Mouse (Mus musculus) heart, embryonic 11.5 days (tissue): ENCODE data around the gene Wnt7b. TPM values are rescaled to one million over a fixed set of nuclear protein-coding genes. Genes with fewer than 3 reads are reported as not detected.

Experiments
- ATAC-seq: fragments of 200-750 bp; cut with Nextera tagmentation; replicated peaks from 2 replicates; pipeline ENCODE4 v1.8.0; 2017; ENCODE audit warnings: moderate library complexity; ENCODE audit not compliant: insufficient number of reproducible peaks, low FRiP score, low TSS enrichment
- H3K27ac ChIP-seq: fragments of 300-500 bp; sonication (generic); 2 replicates; pipeline ENCODE4 v1.5.1; 2014; ENCODE audit warnings: mild to moderate bottlenecking, low read depth, low read length
- H3K27me3 ChIP-seq: fragments of 300-500 bp; sonication (generic); 2 replicates; pipeline ENCODE4 v1.6.1; 2014; ENCODE audit warnings: mild to moderate bottlenecking, low read length, mixed read lengths; ENCODE audit not compliant: control insufficient read depth, insufficient read depth
- H3K36me3 ChIP-seq: fragments of 300-500 bp; sonication (generic); 2 replicates; pipeline ENCODE4 v1.6.1; 2014; ENCODE audit warnings: mild to moderate bottlenecking, low read length, moderate library complexity, mixed read lengths; ENCODE audit not compliant: control insufficient read depth, insufficient read depth
- H3K4me1 ChIP-seq: fragments of 300-500 bp; sonication (generic); 2 replicates; pipeline ENCODE4 v1.6.1; 2014; ENCODE audit warnings: low read length; ENCODE audit not compliant: control insufficient read depth, insufficient read depth
- H3K4me2 ChIP-seq: fragments of 300-500 bp; sonication (generic); 2 replicates; pipeline ENCODE4 v1.6.1; 2014; ENCODE audit warnings: mild to moderate bottlenecking, moderate library complexity
- H3K4me3 ChIP-seq: fragments of 300-500 bp; sonication (generic); 2 replicates; pipeline ENCODE4 v1.5.1; 2014; ENCODE audit warnings: low read depth, low read length
- H3K9ac ChIP-seq: fragments of 300-500 bp; sonication (generic); 2 replicates; pipeline ENCODE4 v1.6.1; 2014; ENCODE audit warnings: mild to moderate bottlenecking, low read depth, low read length, moderate library complexity
- H3K9me3 ChIP-seq: fragments of 300-500 bp; sonication (generic); replicated peaks from 2 replicates; pipeline ENCODE4 v1.6.1; 2016; ENCODE audit warnings: low read length; ENCODE audit not compliant: control insufficient read depth
- WGBS: fragments of 180-500 bp; shearing (Covaris S2); extraction: QIAGEN DNeasy Blood & Tissue Kit; methylation state at CpG from one replicate; pipeline ENCODE4 v1.1.7; 2014; ENCODE audit not compliant: insufficient replicate concordance; 5-methylcytosine and 5-hydroxymethylcytosine counted together
- polyA plus RNA-seq: library from polyadenylated mRNA; unstranded; fragments of >200 nt; fragmentation: Nextera tagmentation; extraction: Ambion mirVana; gene quantifications from 2 replicates; pipeline ENCODE4 v1.2.1, GENCODE M21; 2014

The Wnt7b gene
- polyA plus RNA-seq, 1 experiment from 2014 or later, result 1.5 TPM

DNA sequence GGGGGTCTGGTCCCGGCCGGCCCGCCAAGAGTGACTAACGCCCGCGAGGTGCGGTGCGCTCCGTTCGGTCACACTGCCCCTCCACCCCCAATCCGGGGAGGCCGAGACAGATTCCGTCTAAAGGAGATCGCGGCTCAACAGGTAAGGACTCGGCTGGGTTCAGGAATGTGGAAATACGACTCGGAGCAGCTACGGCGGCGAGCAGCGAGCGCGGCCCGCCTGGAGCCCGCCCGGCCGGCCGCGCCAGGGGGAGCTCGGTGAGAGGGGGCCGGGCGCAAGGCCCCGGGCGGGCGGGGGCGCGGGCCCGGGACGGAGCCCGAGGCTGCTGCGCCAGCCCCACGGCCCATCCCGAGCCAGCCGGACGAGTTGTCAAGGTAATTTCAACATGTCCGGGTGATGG is 1.8 kb downstream of the Wnt7b start:
- no peak for ATAC-seq
- peaks cover 21% of the 10 kb centered on the region for H3K4me1 ChIP-seq
- H3K4me2 ChIP-seq, result peak overlapping the region; percentile 75
- WGBS, result 1% methylated on average over 34 of the region's 47 CpGs
- no peak overlapping the region for H3K9ac ChIP-seq
- H3K36me3 ChIP-seq, result no peaks in the 10 kb centered on the region
- peaks cover 87% of the 10 kb centered on the region for H3K27me3 ChIP-seq
- no peak overlapping the region for H3K27ac ChIP-seq
- H3K4me3 ChIP-seq, result peak overlapping the region; percentile 51
- no peaks in the 10 kb centered on the region for H3K9me3 ChIP-seq

DNA sequence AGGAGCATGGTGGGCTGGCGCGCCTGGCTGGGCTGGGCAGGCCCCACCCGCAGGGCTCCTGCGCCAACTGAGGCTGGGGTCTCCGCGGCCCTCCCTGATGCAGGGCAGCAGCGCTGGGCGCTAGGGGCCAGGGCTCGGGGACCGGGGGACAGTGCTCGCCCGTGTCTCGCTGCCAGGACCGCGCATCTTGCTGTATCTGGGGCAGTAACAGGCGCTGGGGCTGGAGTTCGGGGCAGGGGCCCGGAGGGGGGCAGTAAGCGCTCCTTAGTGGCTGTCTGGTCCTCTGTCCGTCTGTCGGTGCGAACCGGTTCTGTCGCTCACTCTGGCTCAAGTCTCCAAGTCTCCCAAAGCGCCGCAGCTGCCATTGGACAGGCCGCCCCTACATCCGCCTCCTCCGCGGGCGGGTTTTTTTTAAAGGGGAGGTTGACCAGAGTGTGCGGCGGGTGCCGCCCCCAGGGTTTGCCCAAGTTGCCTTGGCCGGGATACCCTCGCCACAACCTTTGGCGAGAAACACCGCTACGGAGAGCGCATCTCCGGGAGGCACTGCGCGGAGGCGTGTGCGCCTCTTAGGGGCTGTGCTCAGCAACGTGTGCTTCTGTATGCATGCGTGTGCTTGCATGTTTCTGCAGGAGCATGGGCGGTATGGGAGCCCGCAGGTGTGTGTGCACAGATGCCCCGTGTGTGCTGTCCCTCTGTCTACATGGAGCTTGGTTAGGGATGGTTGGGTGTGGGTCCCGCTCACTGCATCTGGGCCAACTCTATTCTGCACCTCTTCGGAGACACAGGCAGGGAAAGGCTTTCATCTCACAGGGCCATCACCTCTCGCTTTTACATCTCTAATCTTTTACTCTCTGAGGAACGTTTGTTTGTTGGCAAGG is 4.5 kb downstream of the Wnt7b start:
- 2% methylated on average over 53 of the region's 54 CpGs for WGBS
- H3K9ac ChIP-seq, result no peak overlapping the region
- peak overlapping the region; percentile 59 for H3K4me2 ChIP-seq
- no peak overlapping the region for H3K27ac ChIP-seq
- ATAC-seq, result no peak
- peaks cover 21% of the 10 kb centered on the region for H3K4me1 ChIP-seq
- H3K4me3 ChIP-seq, result peak overlapping the region; percentile 29
- H3K27me3 ChIP-seq, result peaks cover 100% of the 10 kb centered on the region
- no peaks in the 10 kb centered on the region for H3K9me3 ChIP-seq
- no peaks in the 10 kb centered on the region for H3K36me3 ChIP-seq

DNA sequence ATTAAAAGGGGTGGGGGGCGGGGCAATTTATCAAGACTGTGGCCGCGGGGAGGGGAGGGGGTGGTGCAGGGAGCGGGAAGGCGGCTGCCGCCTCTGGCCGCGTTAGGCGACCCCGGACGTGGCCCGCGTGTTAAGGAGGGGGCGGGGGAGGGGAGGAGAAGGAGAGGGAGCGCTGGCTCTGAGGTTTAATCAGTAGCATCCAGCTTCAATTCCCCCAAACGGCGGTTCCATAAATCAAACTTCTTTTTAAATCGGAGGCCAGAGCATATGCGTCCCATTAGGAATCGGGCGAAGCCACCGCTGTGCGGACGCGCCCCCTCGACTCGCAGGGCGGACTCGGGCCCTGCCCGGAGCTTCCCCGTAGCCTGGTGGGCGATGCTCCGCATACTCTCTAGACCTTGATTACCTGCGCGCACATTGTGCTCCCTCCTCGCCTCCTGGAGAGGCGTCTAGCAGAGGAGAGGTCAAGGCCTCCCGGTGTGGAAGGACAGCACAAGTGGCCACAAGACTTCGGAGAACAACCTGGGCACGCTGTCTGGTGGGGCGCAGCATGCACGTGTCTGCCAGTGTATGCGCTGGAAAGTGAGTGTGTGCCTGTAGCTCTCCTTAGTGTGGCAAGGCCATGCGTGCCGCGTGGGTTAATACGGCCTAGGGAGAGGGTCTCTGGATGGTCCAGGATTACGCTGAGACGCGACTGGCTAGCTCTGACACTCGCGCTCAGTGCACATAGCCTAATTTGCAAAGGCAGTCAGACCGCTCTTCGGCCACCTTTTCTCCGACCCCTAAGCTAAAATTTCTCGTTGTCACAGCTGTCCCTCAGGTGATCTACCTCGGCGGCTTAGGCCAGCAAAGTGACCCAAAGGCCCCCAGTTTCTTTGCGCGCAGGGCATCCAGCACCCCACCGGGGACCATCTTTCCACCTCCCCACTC is 5.5 kb downstream of the Wnt7b start:
- H3K4me3 ChIP-seq, result peak overlapping the region; percentile 29
- H3K36me3 ChIP-seq, result no peaks in the 10 kb centered on the region
- H3K27me3 ChIP-seq, result peaks cover 91% of the 10 kb centered on the region
- H3K9ac ChIP-seq, result no peak overlapping the region
- 2% methylated on average over 61 of the region's 61 CpGs for WGBS
- no peaks in the 10 kb centered on the region for H3K9me3 ChIP-seq
- H3K27ac ChIP-seq, result no peak overlapping the region
- peaks cover 18% of the 10 kb centered on the region for H3K4me1 ChIP-seq
- peak overlapping the region; percentile 59 for H3K4me2 ChIP-seq
- no peak for ATAC-seq

DNA sequence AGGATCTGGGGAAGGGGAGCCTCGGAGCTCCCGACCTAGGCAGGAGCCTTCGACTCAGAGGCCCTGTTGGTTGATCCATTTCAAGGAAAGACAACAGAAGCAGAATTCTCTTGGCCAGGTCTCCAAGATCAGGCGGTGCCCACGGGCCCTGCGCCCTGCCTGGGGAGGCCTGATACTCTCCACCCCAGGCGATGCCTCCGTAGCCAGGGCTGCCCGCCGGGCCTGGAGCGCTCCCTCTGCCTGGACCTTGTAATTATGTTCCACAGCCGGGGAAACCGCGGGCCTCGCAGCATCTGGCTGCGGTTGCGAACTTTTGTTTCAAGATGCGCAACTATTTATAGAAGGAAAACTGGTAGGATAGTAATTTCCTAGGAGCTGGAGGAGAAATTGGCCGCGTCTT is 6.2 kb downstream of the Wnt7b start:
- Histone ChIP-seq H3K4me1 (peaks cover 14% of the 10 kb centered on the region), H3K4me3 (peak overlapping the region; percentile 29; the same call in 1 of the 2 replicates), H3K4me2 (peak overlapping the region; percentile 59), H3K27me3 (peaks cover 84% of the 10 kb centered on the region), H3K9me3 (no peaks in the 10 kb centered on the region), H3K27ac (no peak overlapping the region), H3K36me3 (no peaks in the 10 kb centered on the region), H3K9ac (no peak overlapping the region)
- WGBS, result 2% methylated on average over 20 of the region's 20 CpGs
- no peak for ATAC-seq

DNA sequence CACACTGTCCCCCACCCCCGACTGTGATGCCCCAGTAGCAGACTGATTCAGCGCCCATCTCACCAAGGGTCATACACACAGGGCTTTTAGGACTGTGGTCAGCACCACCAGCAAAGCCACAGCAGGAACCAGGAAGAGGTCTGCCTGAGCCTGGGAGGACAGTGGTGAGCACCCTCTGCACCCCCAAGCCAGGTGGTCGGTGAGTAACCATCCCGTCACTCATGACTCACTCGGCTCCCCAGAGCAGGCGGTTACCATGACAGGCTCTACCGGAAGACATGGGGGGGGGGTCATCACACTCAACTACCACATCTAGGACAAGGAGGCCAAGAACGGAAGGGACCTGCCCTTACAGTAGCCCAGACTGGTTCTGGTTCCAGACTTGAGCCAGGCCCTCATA is 7.7 kb downstream of the Wnt7b start:
- Histone ChIP-seq H3K9ac (no peak overlapping the region), H3K27me3 (peaks cover 71% of the 10 kb centered on the region), H3K9me3 (no peaks in the 10 kb centered on the region), H3K36me3 (no peaks in the 10 kb centered on the region), H3K4me2 (no peak overlapping the region), H3K4me1 (peaks cover 10% of the 10 kb centered on the region), H3K4me3 (no peak overlapping the region), H3K27ac (no peak overlapping the region)
- ATAC-seq, result no peak
- 76% methylated on average over 8 of the region's 8 CpGs for WGBS

DNA sequence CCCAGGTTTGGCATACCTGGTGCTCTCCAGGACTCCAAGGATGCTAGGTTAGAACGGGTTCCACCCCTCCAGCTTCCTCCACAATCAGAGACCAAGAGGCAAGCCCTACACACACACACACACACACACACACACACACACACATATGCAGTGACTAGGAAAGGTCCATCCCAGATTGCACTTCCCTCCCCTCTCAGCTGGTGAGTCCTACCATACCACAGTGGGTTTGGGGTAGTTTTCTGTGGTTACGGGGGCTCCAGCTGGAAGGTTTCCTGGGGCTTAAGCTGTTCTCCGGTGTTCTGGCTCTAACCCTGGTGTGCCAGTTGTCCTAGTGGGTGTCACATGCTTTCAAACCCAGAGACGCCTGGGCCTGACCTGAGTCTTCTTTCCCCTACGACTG is 8.2 kb downstream of the Wnt7b start:
- no peak overlapping the region for H3K4me3 ChIP-seq
- H3K4me2 ChIP-seq, result no peak overlapping the region
- peaks cover 10% of the 10 kb centered on the region for H3K4me1 ChIP-seq
- no peaks in the 10 kb centered on the region for H3K36me3 ChIP-seq
- H3K27ac ChIP-seq, result no peak overlapping the region
- H3K27me3 ChIP-seq, result peaks cover 69% of the 10 kb centered on the region
- WGBS, result 60% methylated on average over 5 of the region's 5 CpGs
- H3K9me3 ChIP-seq, result no peaks in the 10 kb centered on the region
- no peak for ATAC-seq
- H3K9ac ChIP-seq, result no peak overlapping the region

DNA sequence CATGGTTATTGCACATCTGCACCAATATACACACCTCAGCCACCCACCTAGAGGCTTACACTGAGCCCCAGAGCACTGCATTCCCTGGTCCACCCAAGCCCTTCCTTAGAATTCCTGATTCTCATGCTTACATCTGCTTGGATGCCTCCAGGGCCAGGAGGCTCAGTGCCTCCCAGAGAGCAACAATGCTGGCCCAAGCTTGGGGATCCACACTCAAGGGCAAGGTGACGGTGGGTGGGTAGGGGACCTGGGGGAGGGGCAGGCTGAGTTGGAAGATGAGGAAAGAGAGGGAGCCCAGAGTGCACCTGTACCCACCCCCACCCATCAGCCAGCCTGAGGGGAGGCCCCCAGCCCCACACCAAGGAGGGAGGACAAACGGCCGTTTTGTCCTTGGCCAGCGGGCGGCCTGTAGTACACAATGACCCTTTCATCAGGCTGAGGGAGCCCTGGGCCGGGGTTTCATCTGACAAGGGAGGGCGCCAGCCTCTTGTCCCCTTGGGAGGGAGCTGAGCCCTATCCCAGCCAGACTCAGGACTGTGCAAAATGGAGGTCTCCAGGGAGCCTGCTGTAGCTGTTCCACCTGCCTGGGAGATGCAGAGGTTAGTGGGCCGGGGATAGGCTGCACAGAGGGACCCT is 9.5 kb downstream of the Wnt7b start:
- no peaks in the 10 kb centered on the region for H3K36me3 ChIP-seq
- peaks cover 56% of the 10 kb centered on the region for H3K27me3 ChIP-seq
- no peak overlapping the region for H3K4me2 ChIP-seq
- no peak overlapping the region for H3K27ac ChIP-seq
- no peak overlapping the region for H3K9ac ChIP-seq
- no peak overlapping the region for H3K4me3 ChIP-seq
- peaks cover 9% of the 10 kb centered on the region for H3K4me1 ChIP-seq
- ATAC-seq, result no peak
- no peaks in the 10 kb centered on the region for H3K9me3 ChIP-seq
- 53% methylated on average over 8 of the region's 8 CpGs for WGBS

DNA sequence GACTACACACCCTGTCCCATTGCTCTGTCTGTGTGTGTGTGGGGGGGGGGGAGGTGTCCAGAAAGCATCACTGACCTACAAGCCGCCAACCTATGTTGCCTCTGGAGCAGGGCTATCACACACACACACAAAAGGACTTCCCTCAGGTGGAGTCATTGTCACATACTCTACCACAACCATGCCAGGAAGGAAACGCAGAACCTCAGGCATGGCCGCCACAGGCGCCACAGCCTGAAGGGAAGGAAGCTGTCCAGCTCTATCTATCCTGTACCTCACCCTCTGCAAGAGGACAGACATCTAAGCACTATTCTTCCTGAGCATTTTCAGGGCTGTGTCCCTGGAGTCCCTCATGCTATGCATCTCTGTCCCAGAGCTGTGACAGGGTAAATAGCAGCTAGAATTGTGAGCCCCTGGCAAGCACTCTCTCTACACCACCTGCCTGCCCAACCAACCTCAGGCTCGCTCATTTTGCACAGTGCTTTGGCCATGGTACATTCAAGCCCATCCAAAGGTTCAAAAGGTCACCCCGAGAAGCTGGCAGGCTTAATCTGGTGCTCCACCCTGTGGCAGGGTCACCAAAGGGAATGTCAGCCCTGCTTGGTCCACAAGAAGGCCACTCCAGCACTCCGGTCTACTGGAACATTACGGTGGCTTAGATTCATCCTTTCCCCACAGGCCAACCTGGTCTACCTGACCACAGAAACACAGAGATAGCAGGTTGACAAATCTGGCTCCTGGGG is 12.1 kb downstream of the Wnt7b start:
- peaks cover 30% of the 10 kb centered on the region for H3K27me3 ChIP-seq
- no peaks in the 10 kb centered on the region for H3K36me3 ChIP-seq
- no peaks in the 10 kb centered on the region for H3K4me1 ChIP-seq
- H3K4me2 ChIP-seq, result no peak overlapping the region
- ATAC-seq, result no peak
- no peak overlapping the region for H3K9ac ChIP-seq
- no peak overlapping the region for H3K4me3 ChIP-seq
- WGBS, result 68% methylated on average over 8 of the region's 8 CpGs
- no peaks in the 10 kb centered on the region for H3K9me3 ChIP-seq
- no peak overlapping the region for H3K27ac ChIP-seq
